8 mouse cellular contexts compared by ENCODE assay signal in the genomic region with DNA sequence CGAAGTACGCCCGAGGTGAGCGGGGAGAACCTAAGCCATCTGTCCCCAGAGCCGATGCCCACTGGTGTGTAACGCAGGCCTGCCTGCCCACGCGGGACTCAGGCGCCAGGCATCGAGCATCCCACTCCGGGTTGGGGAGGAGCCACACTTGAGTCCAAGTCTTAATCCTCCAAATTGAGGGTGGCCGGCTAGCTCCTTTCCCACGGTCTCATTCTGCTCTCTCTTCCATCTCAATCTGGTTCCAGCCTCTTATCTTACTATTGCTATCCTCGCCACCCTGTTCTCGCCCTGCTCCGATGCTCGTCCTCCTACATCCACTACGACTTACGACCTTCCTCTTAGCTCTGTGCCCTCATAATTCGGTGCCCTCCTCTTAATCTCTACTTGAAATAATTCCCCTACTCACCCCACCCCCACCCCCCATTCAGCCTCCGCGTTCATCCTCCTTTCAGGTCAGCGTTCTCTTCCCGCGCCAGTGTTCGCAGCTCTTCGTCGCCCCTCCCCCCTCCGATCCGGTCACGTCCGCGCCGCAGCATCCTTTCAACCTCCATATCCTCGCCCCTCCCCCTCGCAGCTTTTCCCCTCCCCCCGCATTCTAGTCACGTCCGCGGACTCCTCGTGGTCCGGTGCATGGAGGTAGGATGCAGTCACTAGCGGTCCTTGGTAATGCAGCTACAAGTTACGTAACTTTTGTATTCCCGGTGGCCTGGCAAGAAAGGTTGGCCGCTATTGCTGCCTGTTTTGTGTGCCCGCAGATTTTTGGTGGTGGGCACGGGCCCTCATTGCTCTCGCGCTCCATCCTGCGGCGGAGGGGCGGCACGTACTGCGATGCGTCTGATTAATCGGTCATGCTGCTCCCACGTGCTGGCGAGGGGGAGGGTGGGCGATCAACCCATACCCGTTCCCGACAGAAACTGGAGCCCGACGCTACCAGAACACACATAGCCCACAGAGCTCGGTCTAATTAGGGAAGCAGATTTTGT. TPM values are rescaled to one million over a fixed set of nuclear protein-coding genes. Genes with fewer than 3 reads are reported as not detected.
A peak's percentile ranks its signal among the peaks of the same experiment; 100 is the strongest.
DNase-seq lines count a peak whose midpoint lies in the region; ATAC-seq lines count a peak whose summit lies in the region.

No protein-coding gene starts in this region.

- H3K27ac ChIP-seq in hindbrain, embryonic 13.5 days: peak overlapping the region; percentile 99

- peak; percentile 74 for ATAC-seq in hindbrain, embryonic 13.5 days (ENCODE audit: low FRiP score)

- peaks cover 40% of the 10 kb centered on the region for H3K4me1 ChIP-seq in hindbrain, embryonic 13.5 days (replicated peaks)

- DNase-seq in Muller cell, postnatal 12 days (ENCODE audit: inconsistent ontology term): peak; percentile 87
- peak; percentile 87 for DNase-seq in cerebellum, adult 9-11 months
- peak; percentile 78 for DNase-seq in frontal cortex, postnatal 14 days (ENCODE audit: low spot score in 2 of 2)
- peak; percentile 82 to 86 for DNase-seq in layer of hippocampus, postnatal 36 days
- DNase-seq in lung, postnatal 36 days: peak; percentile 83
- peak; percentile 91 for DNase-seq in retina, adult 2 months (ENCODE audit: low read depth, low spot score)
- DNase-seq in thymus, postnatal 4 days: peak; percentile 92

- H3K9me3 ChIP-seq in hindbrain, embryonic 13.5 days: no peaks in the 10 kb centered on the region

- peak overlapping the region; percentile 93 for H3K4me2 ChIP-seq in hindbrain, embryonic 13.5 days

- peak overlapping the region; percentile 77 for H3K4me3 ChIP-seq in hindbrain, embryonic 13.5 days

- H3K36me3 ChIP-seq in hindbrain, embryonic 13.5 days: peaks cover 4% of the 10 kb centered on the region

- H3K9ac ChIP-seq in hindbrain, embryonic 13.5 days: peak overlapping the region; percentile 93

- WGBS in hindbrain, embryonic 13.5 days: under 1% methylated on average over 64 of the region's 65 CpGs

- no peaks in the 10 kb centered on the region for H3K27me3 ChIP-seq in hindbrain, embryonic 13.5 days

RNA-seq across cellular contexts. Expression of gene Pkm, which starts 0.8 kb away (rescaled TPM):
- polyA plus RNA-seq in hindbrain, embryonic 13.5 days (2015; fragmentation: Nextera tagmentation; extraction: Ambion mirVana): 1,130 and 1,207 TPM in 2 replicates
- 1,000 to 10,000 TPM; 1,284 to 1,365 TPM for total RNA-seq in layer of hippocampus, postnatal 36 days (2021)

RNA-seq across cellular contexts. Expression of gene Gramd2, which starts 23.0 kb away (rescaled TPM):
- 2.2 and 2.6 TPM in 2 replicates for polyA plus RNA-seq in hindbrain, embryonic 13.5 days (2015; fragmentation: Nextera tagmentation; extraction: Ambion mirVana)
- 1 to 10 TPM; 5.0 to 6.9 TPM for total RNA-seq in layer of hippocampus, postnatal 36 days (2021)

RNA-seq across cellular contexts. Expression of gene Parp6, which starts 39.8 kb away (rescaled TPM):
- 185 and 191 TPM in 2 replicates for polyA plus RNA-seq in hindbrain, embryonic 13.5 days (2015; fragmentation: Nextera tagmentation; extraction: Ambion mirVana)
- 100 to 1,000 TPM; 131 to 142 TPM for total RNA-seq in layer of hippocampus, postnatal 36 days (2021)

Comparison
In these comparisons a context has a peak if more than half of its experiments do, and no peak if none do; other contexts are left out.
1. Peak in every context shown above with its lines: DNase-seq, ATAC-seq, H3K4me3 ChIP-seq and H3K27ac ChIP-seq.